Mouse (Mus musculus): ENCODE results near the gene Fezf2. TPM values are rescaled to one million over a fixed set of nuclear protein-coding genes. Genes with fewer than 3 reads are reported as not detected.
A peak's percentile ranks its signal among the peaks of the same experiment; 100 is the strongest.

Gene Fezf2
- total RNA-seq, 2 experiments from 2014 or later = 24.9 to 33.5 TPM

GRCm38 (mm10) chr14:12344061-12344745, 3.8 kb downstream of the Fezf2 start:
- DNase-seq (ENCODE audit: low spot score in 2 of 2) = peak in 1 of 2 experiments; percentile 38
- intact Hi-C loops (cut with DNase I) = no loop called here

- DNase-seq (ENCODE audit: low spot score in 2 of 2) = no peak
- intact Hi-C loops (cut with DNase I) = no loop called here
These were observed 4.5 kb downstream of the Fezf2 start for GRCm38 (mm10) chr14:12343451-12343941.

- intact Hi-C loops (cut with DNase I) = no loop called here
These were observed 5.4 kb downstream of the Fezf2 start for GRCm38 (mm10) chr14:12342458-12343131.

GRCm38 (mm10) chr14:12341789-12342457, 6.1 kb downstream of the Fezf2 start:
- intact Hi-C loops (cut with DNase I) = no loop called here
- DNase-seq (ENCODE audit: low spot score in 2 of 2) = no peak

More at GRCm38 (mm10) chr14:12342458-12343131, 5.4 kb downstream of the Fezf2 start:
- DNase-seq (ENCODE audit: low spot score in 2 of 2) = no peak

- intact Hi-C loops (cut with DNase I) = no loop called here
These were observed 6.8 kb downstream of the Fezf2 start for GRCm38 (mm10) chr14:12341075-12341788.

GRCm38 (mm10) chr14:12340238-12341074, 7.5 kb downstream of the Fezf2 start:
- DNase-seq (ENCODE audit: low spot score in 2 of 2) = no peak
- intact Hi-C loops (cut with DNase I) = no loop called here

More at GRCm38 (mm10) chr14:12341075-12341788, 6.8 kb downstream of the Fezf2 start:
- peak in 1 of 2 experiments; percentile 32 for DNase-seq (ENCODE audit: low spot score in 2 of 2)

GRCm38 (mm10) chr14:12338811-12339565, 9.0 kb downstream of the Fezf2 start:
- intact Hi-C loops (cut with DNase I) = no loop called here
- DNase-seq (ENCODE audit: low spot score in 2 of 2) = no peak

GRCm38 (mm10) chr14:12337998-12338809, 9.8 kb downstream of the Fezf2 start:
- intact Hi-C loops (cut with DNase I) = no loop called here
- DNase-seq (ENCODE audit: low spot score in 2 of 2) = no peak

- intact Hi-C loops (cut with DNase I) = no loop called here
- no peak for DNase-seq (ENCODE audit: low spot score in 2 of 2)
These were observed 10.5 kb downstream of the Fezf2 start for GRCm38 (mm10) chr14:12337421-12337997.

- no peak for DNase-seq (ENCODE audit: low spot score in 2 of 2)
- intact Hi-C loops (cut with DNase I) = loop anchor here (5.0 kb wide), 1 partner anchor 38 kb away; no protein-coding TSS in a partner anchor
These were observed 13.1 kb downstream of the Fezf2 start for GRCm38 (mm10) chr14:12334925-12335324.

GRCm38 (mm10) chr14:12333622-12334021, 14.4 kb downstream of the Fezf2 start:
- intact Hi-C loops (cut with DNase I) = loop anchor here (5.0 kb wide), 1 partner anchor 36 kb away; no protein-coding TSS in a partner anchor

GRCm38 (mm10) chr14:12303106-12303505, 44.9 kb downstream of the Fezf2 start:
- intact Hi-C loops (cut with DNase I) = no loop called here
- DNase-seq (ENCODE audit: low spot score in 2 of 2) = no peak

More at GRCm38 (mm10) chr14:12333622-12334021, 14.4 kb downstream of the Fezf2 start:
- DNase-seq (ENCODE audit: low spot score in 2 of 2) = no peak

GRCm38 (mm10) chr14:12300677-12301076, 47.3 kb downstream of the Fezf2 start:
- intact Hi-C loops (cut with DNase I) = loop anchor here (2.0 kb wide), 1 partner anchor 230 kb away; no protein-coding TSS in a partner anchor
- no peak for DNase-seq (ENCODE audit: low spot score in 2 of 2)

- intact Hi-C loops (cut with DNase I) = loop anchor here (2.0 kb wide), 1 partner anchor 231 kb away; no protein-coding TSS in a partner anchor
- DNase-seq (ENCODE audit: low spot score in 2 of 2) = no peak
These were observed 47.7 kb downstream of the Fezf2 start for GRCm38 (mm10) chr14:12300275-12300674.

- no peak for DNase-seq (ENCODE audit: low spot score in 2 of 2)
- intact Hi-C loops (cut with DNase I) = loop anchor here (2.0 to 5.0 kb wide), 2 partner anchors 33 to 231 kb away; no protein-coding TSS in a partner anchor
These were observed 48.3 kb downstream of the Fezf2 start for GRCm38 (mm10) chr14:12299654-12300053.

- intact Hi-C loops (cut with DNase I) = loop anchor here (5.0 kb wide), 1 partner anchor 33 kb away; no protein-coding TSS in a partner anchor
- no peak for DNase-seq (ENCODE audit: low spot score in 2 of 2)
These were observed 48.8 kb downstream of the Fezf2 start for GRCm38 (mm10) chr14:12299171-12299570.
